Mouse (Mus musculus) embryonic facial prominence, embryonic 15.5 days (tissue): ENCODE data around the gene Abhd17a. TPM values are rescaled to one million over a fixed set of nuclear protein-coding genes. Genes with fewer than 3 reads are reported as not detected.
A peak's percentile ranks its signal among the peaks of the same experiment; 100 is the strongest.

Source experiments
- ATAC-seq: fragments of 200-750 bp; cut with Nextera tagmentation; 2 replicates; pipeline ENCODE4 v1.8.0; 2017; ENCODE audit warnings: low read depth, moderate TSS enrichment; ENCODE audit not compliant: insufficient number of reproducible peaks, low FRiP score, low TSS enrichment
- H3K27ac ChIP-seq: fragments of 300-500 bp; sonication (generic); replicated peaks from 2 replicates; pipeline ENCODE4 v1.5.1; 2015; ENCODE audit warnings: mild to moderate bottlenecking, inconsistent platforms
- H3K27me3 ChIP-seq: fragments of 300-500 bp; sonication (generic); 2 replicates; pipeline ENCODE4 v1.6.1; 2015; ENCODE audit warnings: inconsistent platforms
- H3K36me3 ChIP-seq: fragments of 300-500 bp; sonication (generic); 2 replicates; pipeline ENCODE4 v1.6.1; 2015; ENCODE audit warnings: mild to moderate bottlenecking, inconsistent platforms
- H3K4me1 ChIP-seq: fragments of 300-500 bp; sonication (generic); 2 replicates; pipeline ENCODE4 v1.6.1; 2015; ENCODE audit warnings: inconsistent platforms
- H3K4me2 ChIP-seq: fragments of 300-500 bp; sonication (generic); replicated peaks from 2 replicates; pipeline ENCODE4 v1.6.1; 2015; ENCODE audit warnings: mild to moderate bottlenecking, inconsistent platforms
- H3K4me3 ChIP-seq: fragments of 300-500 bp; sonication (generic); replicated peaks from 2 replicates; pipeline ENCODE4 v1.5.1; 2015; ENCODE audit warnings: mild to moderate bottlenecking, inconsistent platforms
- H3K9ac ChIP-seq: fragments of 300-500 bp; sonication (generic); 2 replicates; pipeline ENCODE4 v1.6.1; 2015; ENCODE audit warnings: inconsistent platforms
- H3K9me3 ChIP-seq: fragments of 300-500 bp; sonication (generic); replicated peaks from 2 replicates; pipeline ENCODE4 v1.6.1; 2016; ENCODE audit warnings: inconsistent platforms
- WGBS: fragments of 180-500 bp; shearing (Covaris S2); methylation state at CpG from one replicate; pipeline ENCODE4 v1.1.7; 2015; 5-methylcytosine and 5-hydroxymethylcytosine counted together
- microRNA-seq: library from miRNA; unstranded; fragments of <30 nt; microRNA quantifications from one replicate; pipeline ENCODE4, GENCODE M21; 2016; ENCODE audit warnings: borderline number of aligned reads
- polyA plus RNA-seq: library from polyadenylated mRNA; unstranded; fragments of >200 nt; fragmentation: Nextera tagmentation; extraction: Ambion mirVana; gene quantifications from 2 replicates; pipeline ENCODE4 v1.2.1, GENCODE M21; 2015

Gene Abhd17a
- polyA plus RNA-seq, 1 experiment from 2014 or later, result 112 TPM

DNA sequence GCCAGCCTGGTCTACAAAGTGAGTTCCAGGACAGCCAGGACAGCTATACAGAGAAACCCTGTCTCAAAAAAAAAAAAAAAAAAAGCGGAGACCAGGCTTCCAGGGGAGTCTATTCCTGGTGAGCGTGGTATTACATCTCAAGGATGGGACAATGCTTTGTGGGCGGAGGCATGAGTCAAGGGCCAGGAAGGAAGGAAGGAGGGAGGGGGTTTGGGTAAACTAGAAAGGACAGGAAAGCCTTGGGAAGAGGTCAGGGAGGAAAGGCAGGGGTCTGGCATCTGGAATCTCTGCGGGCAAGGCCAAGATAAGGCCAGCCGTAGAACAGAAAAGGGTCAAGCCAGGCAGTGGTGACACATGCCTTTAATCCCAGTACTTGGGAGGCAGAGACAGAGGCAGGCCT lies 50.6 kb downstream of the Abhd17a start:
- Histone ChIP-seq H3K4me2 (no peak overlapping the region), H3K27me3 (peaks cover 38% of the 10 kb centered on the region), H3K36me3 (peaks cover 32% of the 10 kb centered on the region), H3K4me1 (peaks cover 13% of the 10 kb centered on the region), H3K4me3 (no peak overlapping the region), H3K27ac (no peak overlapping the region), H3K9me3 (no peaks in the 10 kb centered on the region), H3K9ac (no peak overlapping the region)
- no peak for ATAC-seq
- WGBS, result 33% methylated on average over 5 of the region's 5 CpGs

GRCm38 (mm10) chr10:80538710-80539394 lies 51.3 kb downstream of the Abhd17a start, which contains the start of gene Atp8b3:
Gene Atp8b3 (minus strand): TSS chr10:80539124.
- WGBS, result 3% methylated on average over 30 of the region's 30 CpGs
- Histone ChIP-seq H3K9me3 (no peaks in the 10 kb centered on the region), H3K27me3 (peaks cover 38% of the 10 kb centered on the region), H3K27ac (no peak within 1 kb of the TSS), H3K4me2 (peak within 1 kb of the TSS; percentile 43), H3K4me1 (peaks cover 13% of the 10 kb centered on the region), H3K36me3 (peaks cover 26% of the 10 kb centered on the region), H3K9ac (no peak within 1 kb of the TSS), H3K4me3 (peak within 1 kb of the TSS; percentile 17; the same call in 1 of the 2 replicates)
- ATAC-seq, result peak; percentile 62

DNA sequence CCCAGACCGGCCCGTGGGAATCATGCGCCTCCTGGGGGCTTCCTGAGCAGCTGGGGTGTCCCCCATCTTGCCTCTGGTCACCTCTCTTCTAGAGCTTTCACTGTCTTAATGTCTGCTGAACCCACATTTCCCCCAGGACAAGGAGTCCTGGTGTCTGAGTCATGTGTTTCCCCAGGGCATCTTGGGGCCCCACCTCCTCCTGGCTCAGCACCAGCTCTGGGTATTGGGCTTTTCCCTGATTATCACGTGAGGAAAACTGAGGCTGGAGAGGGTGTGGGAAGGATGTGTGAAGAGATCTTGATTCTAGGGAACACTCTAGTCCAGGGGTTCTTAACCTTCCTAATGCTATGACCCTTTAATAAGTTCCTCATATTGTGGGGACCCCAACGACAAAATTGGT lies 52.0 kb downstream of the Abhd17a start:
- ATAC-seq, result no peak
- Histone ChIP-seq H3K27me3 (peaks cover 38% of the 10 kb centered on the region), H3K27ac (no peak overlapping the region), H3K36me3 (peaks cover 19% of the 10 kb centered on the region), H3K9ac (no peak overlapping the region), H3K4me1 (peaks cover 13% of the 10 kb centered on the region), H3K4me2 (no peak overlapping the region), H3K4me3 (no peak overlapping the region), H3K9me3 (no peaks in the 10 kb centered on the region)
- 53% methylated on average over 5 of the region's 5 CpGs for WGBS

DNA sequence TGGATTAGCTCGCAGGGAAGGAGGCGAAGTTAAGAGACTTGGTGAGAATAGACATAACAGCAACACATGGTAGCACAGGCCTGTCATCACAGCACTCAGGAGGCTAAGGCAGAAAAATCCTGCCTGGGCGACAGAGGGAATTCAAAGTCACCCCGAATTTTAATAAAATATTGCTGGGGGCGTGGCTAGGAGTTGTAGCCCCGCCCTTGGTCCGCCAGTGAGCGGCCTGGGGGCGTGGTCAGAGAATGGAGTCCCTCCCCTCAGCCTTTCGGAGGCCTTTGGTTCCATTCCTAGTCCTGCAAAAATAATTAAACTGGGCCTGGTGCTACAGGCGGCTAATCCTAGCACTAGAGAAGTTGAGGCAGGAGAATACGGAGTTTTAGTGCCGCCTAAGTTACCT lies 54.4 kb downstream of the Abhd17a start:
- Histone ChIP-seq H3K36me3 (no peaks in the 10 kb centered on the region), H3K4me3 (no peak overlapping the region), H3K27me3 (peaks cover 38% of the 10 kb centered on the region), H3K9me3 (no peaks in the 10 kb centered on the region), H3K4me1 (peaks cover 13% of the 10 kb centered on the region), H3K27ac (no peak overlapping the region), H3K9ac (no peak overlapping the region), H3K4me2 (no peak overlapping the region)
- 10% methylated on average over 13 of the region's 13 CpGs for WGBS
- ATAC-seq, result no peak

DNA sequence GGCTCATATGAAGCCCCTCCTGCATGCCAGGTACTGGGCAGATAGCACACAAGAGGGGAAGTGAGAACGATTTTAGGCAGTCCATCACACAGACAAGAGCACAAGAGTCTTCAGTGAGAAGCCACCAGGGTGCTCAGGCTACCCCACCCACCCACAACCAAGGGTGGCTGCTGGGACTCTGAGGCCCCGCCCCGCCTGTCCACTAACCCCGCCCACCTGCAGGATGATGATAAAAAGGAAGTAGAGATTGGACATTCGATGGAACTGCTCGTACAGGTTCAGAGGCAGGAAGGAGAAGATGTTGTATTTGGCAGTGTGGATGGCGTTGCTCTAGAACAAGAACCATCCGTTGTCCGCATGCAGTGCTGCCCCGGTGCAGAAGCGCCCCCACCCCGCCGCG lies 55.1 kb downstream of the Abhd17a start:
- WGBS, result 14% methylated on average over 14 of the region's 14 CpGs
- Histone ChIP-seq H3K9ac (no peak overlapping the region), H3K4me3 (no peak overlapping the region), H3K36me3 (no peaks in the 10 kb centered on the region), H3K27ac (no peak overlapping the region), H3K4me1 (peaks cover 13% of the 10 kb centered on the region), H3K27me3 (peaks cover 38% of the 10 kb centered on the region), H3K9me3 (no peaks in the 10 kb centered on the region), H3K4me2 (peak overlapping the region; percentile 27)
- ATAC-seq, result no peak

- ATAC-seq, result no peak
- H3K4me2 ChIP-seq, result no peak overlapping the region
- WGBS, result 12% methylated on average over 7 of the region's 7 CpGs
- H3K9ac ChIP-seq, result no peak overlapping the region
- H3K4me1 ChIP-seq, result peaks cover 8% of the 10 kb centered on the region
- H3K27me3 ChIP-seq, result peaks cover 34% of the 10 kb centered on the region
- H3K27ac ChIP-seq, result no peak overlapping the region
- H3K9me3 ChIP-seq, result no peaks in the 10 kb centered on the region
- no peak overlapping the region for H3K4me3 ChIP-seq
- H3K36me3 ChIP-seq, result no peaks in the 10 kb centered on the region
Measured at GRCm38 (mm10) chr10:80533704-80534103, 56.4 kb downstream of the Abhd17a start.

Small RNA genes within 50 kb of the gene (microRNA-seq; reads per million reads assigned to microRNA genes)
- gene Mir6912, result not detected

Other genes starting within 250 kb of the Abhd17a start
- gene Adamtsl5, start 241.9 kb downstream of the Abhd17a start, polyA plus RNA-seq, result 11.5 and 11.6 TPM in 2 replicates
- gene Plk5, start 233.9 kb downstream of the Abhd17a start, polyA plus RNA-seq, result 2.0 and 2.2 TPM in 2 replicates
- 7.2 and 8.4 TPM in 2 replicates for gene Mex3d, start 202.7 kb downstream of the Abhd17a start, polyA plus RNA-seq
- 247 and 250 TPM in 2 replicates for gene Mbd3, start 190.8 kb downstream of the Abhd17a start, polyA plus RNA-seq
- gene Uqcr11, start 183.5 kb downstream of the Abhd17a start, polyA plus RNA-seq, result 659 and 673 TPM in 2 replicates
- gene Tcf3, start 156.7 kb downstream of the Abhd17a start, polyA plus RNA-seq, result 133 and 135 TPM in 2 replicates
- not detected in 2 replicates for gene Onecut3, start 95.5 kb downstream of the Abhd17a start, polyA plus RNA-seq
- gene Atp8b3, start 51.2 kb downstream of the Abhd17a start, polyA plus RNA-seq, result 0.09 and 0.28 TPM in 2 replicates
- 25.8 and 27.1 TPM in 2 replicates for gene Rexo1, start 28.8 kb downstream of the Abhd17a start, polyA plus RNA-seq
- 9.4 and 11.3 TPM in 2 replicates for gene Klf16, start 13.0 kb downstream of the Abhd17a start, polyA plus RNA-seq
- 99.1 and 108 TPM in 2 replicates for gene Scamp4, start 12.5 kb upstream of the Abhd17a start, polyA plus RNA-seq
- gene Adat3, start 12.5 kb upstream of the Abhd17a start, polyA plus RNA-seq, result 7.0 and 7.5 TPM in 2 replicates
- 4.8 TPM in 2 replicates for gene Gm49322, start 15.7 kb upstream of the Abhd17a start, polyA plus RNA-seq
- gene Csnk1g2, start 32.5 kb upstream of the Abhd17a start, polyA plus RNA-seq, result 172 and 190 TPM in 2 replicates
- 82.2 and 82.7 TPM in 2 replicates for gene Btbd2, start 66.7 kb upstream of the Abhd17a start, polyA plus RNA-seq
- 99.0 and 105 TPM in 2 replicates for gene Mknk2, start 87.8 kb upstream of the Abhd17a start, polyA plus RNA-seq
- gene Mob3a, start 111.6 kb upstream of the Abhd17a start, polyA plus RNA-seq, result 48.2 and 51.8 TPM in 2 replicates
- gene Izumo4, start 111.8 kb upstream of the Abhd17a start, polyA plus RNA-seq, result 27.0 and 28.0 TPM in 2 replicates
- gene Ap3d1, start 151.9 kb upstream of the Abhd17a start, polyA plus RNA-seq, result 75.2 and 76.1 TPM in 2 replicates
- 17.1 and 21.7 TPM in 2 replicates for gene Dot1l, start 164.9 kb upstream of the Abhd17a start, polyA plus RNA-seq
- 68.1 and 79.7 TPM in 2 replicates for gene Sf3a2, start 207.9 kb upstream of the Abhd17a start, polyA plus RNA-seq
- 121 and 125 TPM in 2 replicates for gene Plekhj1, start 208.3 kb upstream of the Abhd17a start, polyA plus RNA-seq
- 0.09 TPM in 1 of 2 replicates, not detected in the other for gene Amh, start 214.9 kb upstream of the Abhd17a start, polyA plus RNA-seq
- gene Jsrp1, start 223.2 kb upstream of the Abhd17a start, polyA plus RNA-seq, result 10.0 and 13.8 TPM in 2 replicates
- 1,751 and 1,885 TPM in 2 replicates for gene Oaz1, start 236.3 kb upstream of the Abhd17a start, polyA plus RNA-seq